Comparison of ENCODE assay signal across 25 mouse cellular contexts in the genomic region with DNA sequence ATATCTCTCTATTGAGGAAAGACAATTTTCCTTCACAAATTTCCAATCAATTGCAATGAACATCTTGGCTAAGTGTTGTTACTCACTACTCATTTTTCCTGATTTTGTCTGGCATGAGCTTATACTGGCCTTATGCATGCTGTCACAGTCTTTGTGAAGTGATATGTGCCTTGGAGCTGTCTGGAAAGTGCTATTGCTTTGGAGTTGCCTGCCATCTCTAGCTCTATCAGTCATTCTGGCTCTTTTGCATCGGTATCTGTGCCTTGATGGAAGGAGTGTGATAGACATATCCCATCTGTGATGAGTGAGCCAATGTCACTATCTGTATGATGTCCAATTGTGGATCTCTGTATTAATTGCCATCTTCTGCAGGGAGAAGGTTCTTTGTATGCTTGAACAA.
A peak's percentile ranks its signal among the peaks of the same experiment; 100 is the strongest.
DNase-seq lines count a peak whose midpoint lies in the region; ATAC-seq and TF ChIP-seq lines count a peak whose summit lies in the region.
"Had no signal": no experiment of that assay in that cellular context is flagged by ENCODE, and none has a peak within 500 bp of the region (broad histone marks: within the 10 kb centered on the region; RNA-seq: fewer than 3 reads in every experiment).

No protein-coding gene starts in this region.

- no peak overlapping the region for H3K4me3 ChIP-seq in forebrain, embryonic 13.5 days
- H3K4me3 ChIP-seq in forebrain, embryonic 10.5 days: no peak overlapping the region
- H3K4me3 ChIP-seq in forebrain, embryonic 15.5 days: no peak overlapping the region
- no peak overlapping the region for H3K4me3 ChIP-seq in forebrain, embryonic 11.5 days (ENCODE audit: low read depth, low read length)
- H3K4me3 ChIP-seq in forebrain, embryonic 16.5 days (replicated peaks; ENCODE audit: low read length): no peak overlapping the region
- H3K4me3 ChIP-seq: embryonic facial prominence, embryonic 13.5 days; embryonic facial prominence, embryonic 15.5 days; erythroblast, embryonic 14.5 days had no signal

- TF ChIP-seq CTCF in brain, embryonic 14.5 days (IDR thresholded peaks at IDR 0.05; ENCODE audit: borderline replicate concordance, extremely low read depth, insufficient read depth, insufficient read length): no peak

- H3K27me3 ChIP-seq in forebrain, embryonic 13.5 days: no peaks in the 10 kb centered on the region
- H3K27me3 ChIP-seq in forebrain, embryonic 10.5 days (ENCODE audit: poor library complexity, severe bottlenecking): no peaks in the 10 kb centered on the region
- no peaks in the 10 kb centered on the region for H3K27me3 ChIP-seq in forebrain, embryonic 15.5 days
- no peaks in the 10 kb centered on the region for H3K27me3 ChIP-seq in forebrain, embryonic 11.5 days (ENCODE audit: control insufficient read depth, insufficient read depth, low read length)
- no peaks in the 10 kb centered on the region for H3K27me3 ChIP-seq in forebrain, embryonic 16.5 days (replicated peaks; ENCODE audit: control insufficient read depth, insufficient read depth, low read length)
- H3K27me3 ChIP-seq: CH12.LX; embryonic facial prominence, embryonic 13.5 days; embryonic facial prominence, embryonic 15.5 days; Patski had no signal

- H3K36me3 ChIP-seq in forebrain, embryonic 13.5 days (ENCODE audit: poor library complexity, severe bottlenecking): no peaks in the 10 kb centered on the region
- no peaks in the 10 kb centered on the region for H3K36me3 ChIP-seq in forebrain, embryonic 10.5 days (replicated peaks)
- no peaks in the 10 kb centered on the region for H3K36me3 ChIP-seq in forebrain, embryonic 15.5 days
- no peaks in the 10 kb centered on the region for H3K36me3 ChIP-seq in forebrain, embryonic 11.5 days (ENCODE audit: control insufficient read depth, insufficient read depth, low read length)
- H3K36me3 ChIP-seq in forebrain, embryonic 16.5 days (ENCODE audit: control insufficient read depth, insufficient read depth): no peaks in the 10 kb centered on the region
- H3K36me3 ChIP-seq: embryonic facial prominence, embryonic 13.5 days; embryonic facial prominence, embryonic 15.5 days; G1E had no signal

- H3K27ac ChIP-seq in forebrain, embryonic 13.5 days: no peak overlapping the region
- H3K27ac ChIP-seq in forebrain, embryonic 10.5 days: no peak overlapping the region
- H3K27ac ChIP-seq in forebrain, embryonic 15.5 days (replicated peaks): no peak overlapping the region
- H3K27ac ChIP-seq in forebrain, embryonic 11.5 days (ENCODE audit: low read depth, low read length): no peak overlapping the region
- H3K27ac ChIP-seq in forebrain, embryonic 16.5 days (ENCODE audit: low read length): no peak overlapping the region
- H3K27ac ChIP-seq: embryonic facial prominence, embryonic 13.5 days; embryonic facial prominence, embryonic 15.5 days had no signal

- H3K4me2 ChIP-seq in forebrain, embryonic 13.5 days: no peak overlapping the region
- no peak overlapping the region for H3K4me2 ChIP-seq in forebrain, embryonic 15.5 days (replicated peaks)
- H3K4me2 ChIP-seq in forebrain, embryonic 11.5 days (ENCODE audit: low read depth, low read length, severe bottlenecking): no peak overlapping the region
- no peak overlapping the region for H3K4me2 ChIP-seq in forebrain, embryonic 16.5 days (ENCODE audit: low read length)
- H3K4me2 ChIP-seq: embryonic facial prominence, embryonic 13.5 days; embryonic facial prominence, embryonic 15.5 days had no signal

- peak; percentile 36; the same call in 1 of the 2 replicates for ATAC-seq in forebrain, embryonic 13.5 days
- peak; percentile 80 for ATAC-seq in forebrain, embryonic 15.5 days (replicated peaks)
- ATAC-seq in forebrain, embryonic 11.5 days (replicated peaks; ENCODE audit: low FRiP score): no peak
- ATAC-seq in forebrain, embryonic 16.5 days: peak; percentile 76
- ATAC-seq: activated CD4-positive, CD25-positive, alpha-beta regulatory T cell, adult 4 months; CD4-positive, CD25-positive, alpha-beta regulatory T cell, adult 4 months; Patski had no signal

- no peak overlapping the region for H3K9ac ChIP-seq in forebrain, embryonic 13.5 days
- H3K9ac ChIP-seq in forebrain, embryonic 15.5 days (replicated peaks): no peak overlapping the region
- H3K9ac ChIP-seq in forebrain, embryonic 11.5 days (ENCODE audit: low read length): no peak overlapping the region
- H3K9ac ChIP-seq in forebrain, embryonic 16.5 days (replicated peaks; ENCODE audit: low read depth, low read length): no peak overlapping the region
- H3K9ac ChIP-seq: embryonic facial prominence, embryonic 13.5 days; embryonic facial prominence, embryonic 15.5 days had no signal

- 90% methylated on average over 1 of the region's 1 CpGs for WGBS in forebrain, embryonic 13.5 days
- 88% methylated on average over 1 of the region's 1 CpGs for WGBS in forebrain, embryonic 10.5 days
- whole genome bisulfite sequencing in forebrain, embryonic 15.5 days: 68% methylated on average over 1 of the region's 1 CpGs
- 84% methylated on average over 1 of the region's 1 CpGs for WGBS in forebrain, embryonic 11.5 days
- 59% methylated on average over 1 of the region's 1 CpGs for WGBS in forebrain, embryonic 16.5 days

- TF ChIP-seq POLR2A in brain, embryonic 14.5 days (IDR thresholded peaks at IDR 0.05; ENCODE audit: borderline replicate concordance, extremely low read depth, insufficient read depth, insufficient read length, poor library complexity, severe bottlenecking): no peak

- no peak for DNase-seq in forebrain, embryonic 10.5 days (ENCODE audit: extremely low spot score, low spot score)
- DNase-seq in forebrain, embryonic 11.5 days (ENCODE audit: low spot score): no peak
- DNase-seq in brain, embryonic 14.5 days (ENCODE audit: low read depth): peak; percentile 67
- no peak for DNase-seq in left cerebral cortex, adult 8-10 months (ENCODE audit: low spot score in 2 of 2)
- DNase-seq in embryo, embryonic 9.5 days (ENCODE audit: extremely low spot score): no peak
- DNase-seq: adrenal gland, adult 8-10 months; adrenal gland, postnatal 14 days; adrenal gland, postnatal 36 days; B cell, adult 2 months; cerebellum, adult 11-12 months; cerebellum, adult 2 months; cerebellum, adult 9-10 months; cerebellum, postnatal 10 days; cerebellum, postnatal 25 days had no signal

- no peaks in the 10 kb centered on the region for H3K4me1 ChIP-seq in forebrain, embryonic 13.5 days
- no peaks in the 10 kb centered on the region for H3K4me1 ChIP-seq in forebrain, embryonic 10.5 days
- H3K4me1 ChIP-seq in forebrain, embryonic 15.5 days: no peaks in the 10 kb centered on the region
- no peaks in the 10 kb centered on the region for H3K4me1 ChIP-seq in forebrain, embryonic 11.5 days (replicated peaks; ENCODE audit: control insufficient read depth, insufficient read depth, low read length)
- H3K4me1 ChIP-seq in forebrain, embryonic 16.5 days (replicated peaks; ENCODE audit: control insufficient read depth, insufficient read depth, low read length): no peaks in the 10 kb centered on the region
- H3K4me1 ChIP-seq: embryonic facial prominence, embryonic 13.5 days; embryonic facial prominence, embryonic 15.5 days had no signal

- no peaks in the 10 kb centered on the region for H3K9me3 ChIP-seq in forebrain, embryonic 13.5 days (replicated peaks)
- no peaks in the 10 kb centered on the region for H3K9me3 ChIP-seq in forebrain, embryonic 10.5 days
- H3K9me3 ChIP-seq in forebrain, embryonic 15.5 days: no peaks in the 10 kb centered on the region
- H3K9me3 ChIP-seq in forebrain, embryonic 11.5 days (ENCODE audit: control insufficient read depth, low read length): no peaks in the 10 kb centered on the region
- H3K9me3 ChIP-seq in forebrain, embryonic 16.5 days (ENCODE audit: control insufficient read depth, low read length): no peaks in the 10 kb centered on the region
- H3K9me3 ChIP-seq: embryonic facial prominence, embryonic 13.5 days; embryonic facial prominence, embryonic 15.5 days; G1E had no signal
